Mouse (Mus musculus) right cerebral cortex, adult 18-20 months (tissue): ENCODE results near the gene March9.
"Not testable (repeated sequence)": the region's sequence is repeated elsewhere in the genome, so short reads cannot be mapped to it uniquely, and the experiment has no call there.

ENCODE experiments used
- DNase-seq: peaks from one replicate; pipeline ENCODE4 v3.0.0; 2022; ENCODE audit warnings: mixed read lengths

Gene March9

DNA sequence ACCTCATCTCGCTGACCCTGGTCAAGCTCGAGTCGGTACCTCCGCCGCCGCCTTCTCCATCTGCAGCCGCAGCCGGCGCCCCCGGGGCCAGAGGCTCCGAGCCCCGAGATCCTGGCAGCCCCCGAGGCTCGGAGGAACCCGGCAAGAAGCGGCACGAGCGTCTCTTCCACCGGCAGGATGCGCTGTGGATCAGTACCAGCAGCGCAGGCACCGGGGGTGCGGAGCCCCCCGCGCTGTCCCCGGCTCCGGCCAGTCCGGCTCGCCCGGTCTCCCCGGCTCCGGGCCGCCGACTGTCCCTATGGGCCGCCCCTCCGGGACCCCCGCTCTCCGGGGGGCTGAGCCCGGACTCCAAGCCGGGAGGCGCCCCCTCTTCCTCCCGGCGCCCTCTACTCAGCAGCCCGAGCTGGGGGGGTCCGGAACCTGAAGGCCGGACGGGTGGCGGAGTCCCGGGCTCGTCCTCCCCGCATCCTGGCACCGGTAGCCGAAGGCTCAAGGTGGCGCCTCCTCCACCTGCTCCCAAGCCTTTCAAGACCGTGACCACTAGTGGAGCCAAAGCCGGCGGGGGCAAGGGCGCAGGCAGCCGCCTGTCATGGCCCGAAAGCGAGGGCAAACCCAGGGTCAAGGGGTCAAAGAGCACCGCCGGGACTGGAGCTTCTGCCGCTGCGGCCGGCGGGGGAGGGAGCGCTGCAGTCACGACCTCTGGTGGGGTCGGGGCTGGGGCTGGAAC, 19.8 kb upstream of the March9 start:
- DNase-seq, result no peak

DNA sequence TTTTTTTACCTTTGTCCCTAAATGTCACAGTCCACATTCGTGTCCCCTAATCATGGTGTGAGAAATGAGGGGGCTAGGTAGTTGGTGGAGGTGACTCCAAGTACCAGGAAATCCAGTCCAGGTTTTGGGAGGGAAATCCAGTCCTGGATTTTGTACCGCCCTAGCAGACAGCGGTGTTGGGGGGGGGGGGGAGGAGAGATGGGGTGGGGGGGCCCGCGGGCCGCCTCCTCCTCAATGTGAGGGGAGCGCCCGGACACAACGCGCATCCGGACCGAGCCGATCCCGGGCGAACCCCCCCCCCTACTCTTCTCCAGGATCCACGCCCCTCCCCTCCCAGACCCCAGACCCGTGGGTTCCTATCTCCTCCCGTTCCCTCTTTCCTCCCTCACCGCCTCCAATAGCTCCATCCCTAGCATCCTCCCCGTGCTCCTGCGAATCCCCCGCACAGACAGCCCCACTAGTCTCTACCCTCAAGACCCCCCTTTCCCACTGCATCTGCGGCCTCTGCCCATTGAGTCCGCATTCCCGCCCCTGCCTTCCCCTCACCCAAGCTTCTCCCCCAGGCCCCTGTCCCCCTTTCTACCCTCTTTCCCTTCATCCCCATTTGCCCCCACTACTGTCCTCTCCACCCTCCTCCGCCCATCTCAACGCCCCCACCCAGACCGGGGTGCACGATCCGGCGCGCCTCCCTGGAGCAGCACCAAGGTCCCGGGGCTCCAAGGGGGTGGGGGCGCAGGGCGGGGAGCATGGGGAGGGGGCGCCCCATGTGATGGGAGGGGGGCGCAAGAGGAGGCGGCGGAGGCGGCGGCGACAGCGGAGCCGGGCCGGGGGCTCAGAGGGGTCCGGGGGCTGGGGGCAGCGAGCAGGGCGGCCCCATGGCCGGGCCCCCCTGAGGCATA, 18.9 kb upstream of the March9 start:
- peak; percentile 72 for DNase-seq

DNA sequence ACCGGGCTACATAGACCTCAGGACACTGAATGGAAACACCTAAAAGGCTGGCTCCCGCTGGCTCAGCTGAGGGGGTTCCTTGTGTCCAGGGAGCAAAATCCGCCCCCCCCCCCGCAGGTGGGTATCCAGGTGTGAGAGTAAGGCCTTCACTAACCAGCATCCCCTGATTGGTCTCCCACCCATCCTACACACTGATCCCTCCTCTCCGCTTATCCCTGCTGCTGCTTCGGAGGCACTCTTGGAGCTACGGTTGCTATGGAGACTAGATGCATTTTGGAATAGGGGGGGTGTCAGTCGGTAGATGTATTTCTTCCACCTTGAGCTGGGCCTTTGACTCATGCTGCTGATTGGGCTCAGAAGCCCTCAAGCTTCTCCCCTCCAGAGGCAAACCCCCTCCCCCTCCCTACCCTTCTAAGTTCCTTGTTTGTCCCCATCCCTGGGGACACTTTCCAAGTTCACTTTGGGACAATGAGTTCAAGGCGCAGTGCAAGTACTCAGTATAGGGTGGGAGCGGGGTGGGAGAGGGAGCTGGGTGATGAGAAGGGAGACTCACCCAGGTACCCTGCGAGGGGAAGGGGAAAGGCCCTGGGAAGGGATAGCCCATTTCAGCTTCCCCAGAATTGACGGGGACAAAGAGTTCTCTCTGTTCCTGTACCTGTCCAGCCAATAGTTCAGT, 18.2 kb upstream of the March9 start:
- peak; percentile 82 for DNase-seq

DNA sequence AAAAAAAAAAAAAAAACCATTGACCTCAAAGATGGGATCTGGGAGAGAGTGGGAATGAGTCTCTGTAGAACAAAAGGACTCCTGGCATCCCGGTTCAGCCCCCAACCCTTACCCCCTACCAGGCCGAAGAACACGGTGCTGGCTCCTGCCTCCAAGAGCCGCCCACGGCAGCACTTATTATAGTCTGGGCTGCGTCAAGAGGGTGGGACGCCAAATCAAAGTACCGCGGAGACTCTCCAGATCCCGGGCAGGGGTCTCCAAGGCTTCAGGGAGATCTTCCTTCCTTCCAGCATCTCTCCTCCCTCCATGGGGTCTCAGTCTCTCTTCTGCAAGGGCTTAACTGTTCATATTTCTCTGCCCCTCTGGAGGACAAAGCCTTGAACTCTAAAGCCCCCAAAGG, 17.5 kb upstream of the March9 start:
- peak; percentile 75 for DNase-seq

DNA sequence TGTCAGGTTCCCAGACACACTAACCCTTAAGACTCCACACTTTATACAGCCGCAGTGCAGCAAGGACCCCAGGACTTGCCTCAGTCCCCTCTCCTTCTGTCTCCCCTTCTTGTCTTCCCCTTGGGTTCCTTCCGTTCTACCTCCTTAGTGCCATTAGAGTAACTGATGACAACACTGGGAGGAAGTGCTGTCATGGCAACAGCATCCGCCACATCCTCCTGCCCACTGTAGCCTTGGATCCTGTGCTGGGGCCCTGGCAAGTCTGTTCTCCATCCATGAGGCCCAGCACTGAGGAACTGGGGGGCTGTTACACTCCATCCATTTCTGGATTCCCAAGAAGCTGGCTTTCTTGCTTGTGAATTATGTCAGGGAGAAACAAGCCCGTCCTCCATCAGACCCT, 16.1 kb upstream of the March9 start:
- no peak for DNase-seq

DNA sequence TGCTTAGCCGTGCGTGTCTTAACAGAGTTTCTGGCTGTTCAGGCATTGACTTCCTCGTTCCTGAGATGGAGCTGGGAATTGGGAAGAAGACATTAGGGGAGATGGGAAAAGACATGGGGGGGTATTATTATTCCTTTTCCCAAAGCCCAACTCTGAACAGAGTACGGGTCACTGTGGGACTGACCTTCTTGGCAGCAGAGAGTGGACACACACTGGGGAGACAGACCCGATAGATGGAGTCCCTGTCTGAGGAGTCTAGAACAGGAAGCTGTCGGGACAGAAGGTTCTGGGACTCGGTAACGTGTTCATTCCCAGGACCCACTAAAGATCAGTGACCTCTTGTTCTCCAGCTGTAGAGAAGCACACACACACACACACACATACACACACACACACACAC, 15.7 kb upstream of the March9 start:
- DNase-seq, result no peak

DNA sequence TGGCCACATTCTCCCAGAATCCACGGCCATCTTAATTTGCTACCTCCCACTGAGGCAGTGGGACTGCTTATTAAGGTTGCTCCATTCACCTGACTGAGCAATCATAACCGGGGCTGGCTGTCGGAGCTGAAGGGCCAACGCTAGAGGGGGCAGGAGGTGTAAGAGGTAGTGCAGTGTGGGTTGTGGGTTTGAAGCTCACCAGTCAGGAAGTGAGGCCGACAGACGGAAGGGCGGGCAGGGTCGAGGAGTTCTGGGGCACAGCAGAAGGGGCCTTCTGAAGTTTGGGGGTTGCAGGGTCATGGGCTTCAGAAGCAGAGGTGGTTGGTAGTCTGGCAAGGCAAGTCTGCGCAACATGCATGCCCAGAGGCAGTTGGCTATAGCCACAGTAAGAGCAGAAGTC, 15.1 kb upstream of the March9 start, which contains the start of gene Agap2:
Gene Agap2 (plus strand): TSS at position 205 of the 400 bp plus-strand sequence.
- DNase-seq, result no peak

DNA sequence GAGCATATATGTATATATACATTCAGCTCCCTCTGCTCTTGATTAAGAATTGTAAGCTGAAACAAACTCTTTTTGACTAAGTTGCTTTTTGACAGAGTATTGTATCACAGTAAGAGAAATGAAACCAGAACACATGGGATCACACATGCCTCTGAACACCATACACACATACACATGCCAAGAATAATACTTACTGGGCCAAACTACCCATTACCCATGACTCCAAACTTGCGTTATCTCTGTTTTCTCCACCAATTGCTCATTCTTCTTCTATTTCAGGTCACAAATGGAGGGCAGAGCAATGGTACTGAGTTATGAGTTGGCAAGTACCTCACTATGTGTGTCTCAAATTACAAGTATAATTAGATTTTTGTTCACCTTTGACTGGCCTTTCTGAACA, 14.0 kb upstream of the March9 start:
- no peak for DNase-seq

DNA sequence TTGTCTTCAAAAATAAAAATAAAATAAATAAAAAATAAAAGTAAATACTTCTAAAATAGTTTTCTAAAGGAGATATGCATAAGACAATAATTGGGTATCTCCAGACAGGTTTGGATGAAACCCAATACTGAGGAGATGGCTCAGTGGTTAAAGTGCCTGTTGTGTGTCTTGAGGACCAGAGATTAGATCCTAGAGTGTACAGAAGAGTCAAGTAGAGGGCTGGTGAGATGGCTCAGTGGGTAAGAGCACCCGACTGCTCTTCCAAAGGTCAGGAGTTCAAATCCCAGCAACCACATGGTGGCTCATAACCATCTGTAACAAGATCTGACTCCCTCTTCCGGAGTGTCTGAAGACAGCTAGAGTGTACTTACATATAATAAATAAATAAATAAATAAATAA, 13.0 kb upstream of the March9 start:
- DNase-seq, result not testable (repeated sequence)

DNA sequence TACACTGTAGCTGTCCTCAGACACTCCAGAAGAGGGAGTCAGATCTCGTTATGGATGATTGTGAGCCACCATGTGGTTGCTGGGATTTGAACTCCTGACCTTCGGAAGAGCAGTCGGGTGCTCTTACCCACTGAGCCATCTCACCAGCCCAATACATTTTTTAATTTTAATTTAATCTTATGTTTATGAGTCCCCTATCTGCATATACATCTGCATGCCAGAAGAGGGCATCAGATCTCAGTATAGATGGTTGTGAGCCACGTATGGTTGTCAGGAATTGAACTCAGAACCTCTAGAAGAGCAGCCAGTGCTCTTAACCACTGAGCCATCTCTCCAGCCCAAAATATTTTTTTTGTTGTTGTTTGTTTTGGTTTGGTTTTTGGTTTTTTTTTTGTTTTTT, 12.3 kb upstream of the March9 start:
- not testable (repeated sequence) for DNase-seq

DNA sequence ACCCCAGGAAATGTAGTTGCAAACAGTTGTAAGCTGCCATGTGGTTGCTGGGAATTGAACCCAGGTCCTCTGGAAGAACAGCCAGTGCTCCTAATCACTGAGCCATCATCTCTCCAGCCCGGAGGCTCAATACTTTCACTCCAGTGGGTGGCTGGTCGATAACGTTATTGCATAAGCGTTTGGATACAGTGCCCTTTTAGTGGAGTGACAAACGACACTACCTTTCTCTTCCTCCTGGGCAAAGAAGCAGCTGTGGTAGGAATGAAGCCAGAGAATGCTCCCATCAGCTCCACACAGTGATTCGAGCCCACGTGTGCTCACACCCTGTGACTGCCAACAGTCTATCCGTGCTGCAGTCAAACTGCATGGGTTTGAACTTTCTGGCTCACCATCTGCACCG, 11.2 kb upstream of the March9 start:
- no peak for DNase-seq

DNA sequence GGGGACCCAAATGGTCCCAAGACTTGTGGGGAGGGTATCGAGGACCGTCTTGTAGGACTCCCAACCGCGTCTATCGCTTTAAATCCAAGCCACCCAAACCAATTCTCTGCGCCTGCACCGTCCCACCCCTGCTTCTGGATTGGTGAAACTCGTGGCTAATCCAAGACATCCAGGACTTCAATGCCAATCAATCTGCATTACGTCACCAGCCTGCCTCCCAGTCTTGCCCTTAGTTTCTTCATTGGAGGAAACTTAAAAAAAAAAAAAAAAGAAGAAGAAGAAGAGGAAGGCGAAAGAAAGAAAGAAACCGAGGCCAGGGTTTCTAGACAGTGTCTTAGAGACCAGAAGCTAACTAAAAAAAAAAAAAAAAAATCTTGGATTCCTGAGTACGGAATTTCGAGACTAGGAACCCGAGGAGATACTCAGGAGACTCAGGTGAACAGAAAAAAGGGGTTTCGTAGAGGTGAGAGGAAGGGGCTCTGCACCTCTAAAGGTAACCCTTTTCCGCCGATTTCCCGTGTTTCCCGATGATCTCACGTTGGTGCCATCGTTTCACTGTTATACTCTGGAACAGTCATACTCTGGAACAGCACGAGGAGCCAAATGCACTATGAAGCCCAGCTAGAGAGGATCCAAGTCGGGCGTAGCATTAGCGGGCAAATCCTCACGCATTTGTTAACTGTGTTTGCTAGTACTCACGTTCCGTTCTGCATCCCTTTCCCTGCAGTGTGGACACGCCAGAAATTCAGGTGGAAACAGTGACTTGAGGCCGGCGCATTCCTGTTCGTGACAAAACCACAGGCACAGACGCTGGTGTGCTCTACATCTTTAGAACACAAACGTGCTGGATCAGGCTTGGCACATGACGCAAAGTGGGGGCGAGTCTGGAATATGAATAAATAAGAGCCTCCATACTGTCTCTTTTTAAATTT, 10.5 kb upstream of the March9 start, which contains the start of gene Tspan31:
Gene Tspan31 (minus strand): TSS at position 75 of the 932 bp plus-strand sequence.
- peak; percentile 97 for DNase-seq

DNA sequence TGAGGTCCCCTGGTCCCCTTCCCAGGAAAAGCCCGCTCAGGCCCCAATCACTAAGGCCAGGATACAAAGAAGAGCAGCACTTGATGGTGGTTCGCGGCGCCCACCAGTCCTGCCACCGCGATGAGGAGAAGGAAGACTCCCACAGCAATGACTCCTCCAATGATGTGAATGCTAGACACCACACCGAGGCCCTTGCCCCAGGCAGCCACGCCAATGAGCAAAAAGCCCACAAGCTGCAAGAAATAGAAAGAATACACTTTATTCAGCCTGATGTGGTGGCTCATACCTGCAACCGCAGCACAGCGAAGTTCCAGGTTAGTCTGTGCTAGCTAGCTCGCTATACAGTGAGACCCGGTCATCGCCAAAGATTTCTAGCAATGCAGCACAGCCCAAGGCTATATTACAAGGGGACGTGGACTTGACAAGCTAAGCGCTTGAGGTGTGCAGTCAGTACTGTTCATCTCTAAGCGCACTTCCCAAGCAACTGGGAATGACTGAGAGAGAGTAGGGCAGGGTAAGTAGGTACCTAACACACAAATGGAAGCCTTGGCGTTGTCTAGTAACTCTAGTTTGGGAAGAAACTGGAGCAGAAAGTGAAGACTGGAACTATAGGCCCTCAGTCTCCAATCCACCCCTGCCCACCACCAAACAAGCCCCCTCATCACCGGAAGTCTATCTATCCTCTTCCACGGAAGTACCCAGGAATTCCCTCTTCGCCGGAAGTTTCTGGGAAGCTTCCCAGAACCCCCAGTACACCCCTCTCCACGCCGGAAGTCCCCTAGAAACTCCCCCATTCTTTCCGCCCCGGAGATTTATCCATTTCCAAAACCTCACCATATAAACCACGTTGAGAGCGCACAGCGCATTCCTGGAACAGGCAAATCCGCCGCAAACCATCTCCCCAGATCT, 9.6 kb upstream of the March9 start:
- DNase-seq, result no peak

DNA sequence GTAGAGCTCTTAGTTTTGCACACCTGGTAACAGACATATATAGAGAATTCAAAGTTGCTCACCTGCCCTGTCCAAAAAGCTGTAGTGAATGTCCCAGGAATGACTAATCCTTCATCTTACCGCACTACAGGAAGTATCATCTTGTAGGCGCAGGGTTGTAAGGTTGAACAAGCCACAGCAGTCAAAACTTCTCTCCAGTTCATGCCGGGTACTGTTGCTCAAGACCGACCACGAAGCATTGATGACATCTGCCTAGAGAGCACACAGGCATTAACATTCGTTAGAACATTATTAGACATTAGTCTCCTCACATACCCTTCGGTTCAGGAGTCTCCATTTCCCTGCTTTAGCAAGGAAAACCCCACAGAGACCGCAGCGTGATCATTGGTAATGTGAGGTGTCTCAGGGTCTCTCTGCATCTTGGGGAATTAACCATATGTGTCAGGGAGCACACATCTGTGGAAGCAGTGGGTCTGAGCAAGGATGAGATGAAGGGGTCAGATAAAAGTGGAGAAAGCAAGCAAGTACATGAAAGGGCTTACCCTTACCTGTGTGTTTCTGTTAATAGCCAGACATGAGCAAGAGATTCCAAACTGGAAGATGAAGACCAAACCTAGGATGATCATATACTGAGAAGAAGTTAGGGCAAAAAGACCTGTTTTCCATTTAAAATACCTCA, 8.5 kb upstream of the March9 start:
- DNase-seq, result no peak

DNA sequence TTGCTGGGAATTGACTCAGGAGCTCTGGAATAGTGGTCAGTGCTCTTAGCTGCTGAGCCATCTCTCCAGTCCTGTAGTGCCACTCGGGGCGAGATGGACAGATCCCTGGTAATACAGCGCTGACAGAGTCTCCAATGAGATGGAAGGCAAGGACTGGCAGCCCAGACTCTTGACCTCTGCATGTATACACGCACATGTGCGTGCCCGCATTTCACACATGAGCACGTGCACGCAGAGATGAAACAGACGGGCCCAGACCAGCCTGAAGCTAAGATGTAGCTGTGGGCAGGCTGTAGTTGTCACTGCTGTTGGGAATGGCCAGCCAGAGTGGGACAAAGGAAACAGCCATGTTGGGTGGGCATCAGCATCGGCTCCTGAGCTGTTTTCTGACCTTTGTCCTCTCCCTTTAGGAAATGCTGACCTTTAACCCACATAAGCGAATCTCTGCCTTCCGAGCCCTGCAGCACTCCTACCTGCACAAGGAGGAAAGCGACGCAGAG, 6.6 kb upstream of the March9 start:
- no peak for DNase-seq

DNA sequence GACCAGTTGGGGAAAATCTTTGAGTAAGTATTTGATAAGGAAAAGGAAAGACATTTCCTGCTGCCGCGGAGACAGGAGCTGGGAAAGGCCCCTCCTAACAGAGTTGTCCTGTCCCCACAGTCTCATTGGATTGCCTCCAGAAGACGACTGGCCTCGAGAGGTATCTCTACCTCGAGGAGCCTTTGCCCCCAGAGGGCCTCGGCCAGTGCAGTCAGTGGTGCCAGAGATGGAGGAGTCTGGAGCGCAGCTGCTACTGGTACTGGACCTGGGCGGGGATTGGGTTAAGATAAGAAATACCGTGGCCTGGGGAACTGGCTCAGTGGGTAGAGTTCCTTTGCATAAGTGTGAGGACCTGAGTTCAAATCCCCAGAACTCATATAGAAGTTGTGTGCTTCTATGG, 6.0 kb upstream of the March9 start:
- no peak for DNase-seq

DNA sequence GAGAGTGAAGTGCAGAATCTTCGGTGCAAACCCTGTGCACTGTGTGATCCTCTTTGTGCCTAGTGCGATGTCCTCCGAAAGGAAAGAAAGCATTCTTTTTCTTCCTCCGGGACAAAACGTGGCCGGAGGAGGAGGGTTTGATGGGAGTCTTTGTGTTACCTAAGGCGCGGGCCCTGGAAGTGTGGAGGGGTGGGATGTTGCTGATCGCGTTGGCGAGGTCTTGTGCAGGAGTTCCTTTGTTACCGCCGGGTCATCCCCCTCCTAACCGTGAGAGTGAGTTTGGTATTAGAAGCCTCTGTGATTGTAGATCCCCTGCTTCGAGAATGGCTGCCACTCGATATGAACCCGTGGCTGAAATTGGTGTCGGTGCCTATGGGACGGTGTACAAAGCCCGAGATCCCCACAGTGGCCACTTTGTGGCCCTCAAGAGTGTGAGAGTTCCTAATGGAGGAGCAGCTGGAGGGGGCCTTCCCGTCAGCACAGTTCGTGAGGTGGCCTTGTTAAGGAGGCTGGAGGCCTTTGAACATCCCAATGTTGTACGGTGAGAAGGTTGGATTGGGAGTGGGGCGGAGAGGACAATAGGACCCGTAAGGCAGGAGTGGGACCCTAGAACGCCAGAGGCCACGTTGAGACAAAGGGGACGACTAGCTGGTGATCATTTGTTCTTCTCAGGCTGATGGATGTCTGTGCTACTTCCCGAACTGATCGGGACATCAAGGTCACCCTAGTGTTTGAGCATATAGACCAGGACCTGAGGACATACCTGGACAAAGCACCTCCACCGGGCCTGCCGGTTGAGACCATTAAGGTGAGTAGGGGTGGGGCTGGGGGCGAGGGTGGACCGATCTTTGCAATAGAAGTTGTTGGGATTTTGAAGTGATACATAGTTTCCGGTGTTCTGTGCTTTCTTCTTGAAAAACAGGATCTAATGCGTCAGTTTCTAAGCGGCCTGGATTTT, 4.2 kb upstream of the March9 start:
- DNase-seq, result no peak

DNA sequence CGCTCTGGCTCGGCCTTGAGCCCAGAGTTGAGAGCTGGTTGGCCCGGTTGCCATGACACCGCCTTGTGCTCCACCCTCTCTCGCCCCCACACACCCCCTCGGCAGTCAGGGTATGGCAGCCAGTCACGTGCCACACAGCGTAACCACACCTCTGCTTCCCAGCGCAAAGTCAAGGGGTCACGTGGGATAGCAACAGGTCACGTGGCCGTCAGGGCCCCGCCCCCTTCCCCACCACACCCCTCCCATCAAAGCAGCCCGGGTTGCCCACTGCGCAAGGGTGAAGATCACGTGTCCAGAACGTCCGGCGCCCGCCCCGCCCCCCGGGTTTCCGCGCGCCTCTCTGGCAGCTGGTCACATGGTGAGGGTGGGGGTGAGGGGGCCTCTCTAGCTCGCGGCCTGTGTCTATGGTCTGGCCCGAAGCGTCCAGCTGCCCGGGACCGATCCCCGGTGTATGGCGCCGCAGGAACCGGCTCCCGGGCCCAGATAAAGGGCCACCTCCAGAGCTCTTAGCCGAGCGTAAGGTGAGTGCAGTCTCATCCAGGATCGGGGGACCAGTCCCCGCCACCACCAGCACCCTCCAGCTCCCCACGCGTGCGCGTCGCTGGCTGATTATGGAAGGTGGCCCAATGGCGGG, 3.4 kb upstream of the March9 start, which contains the start of gene Cdk4:
Gene Cdk4 (plus strand): TSS at position 296 of the 634 bp plus-strand sequence.
- DNase-seq, result peak; percentile 99

DNA sequence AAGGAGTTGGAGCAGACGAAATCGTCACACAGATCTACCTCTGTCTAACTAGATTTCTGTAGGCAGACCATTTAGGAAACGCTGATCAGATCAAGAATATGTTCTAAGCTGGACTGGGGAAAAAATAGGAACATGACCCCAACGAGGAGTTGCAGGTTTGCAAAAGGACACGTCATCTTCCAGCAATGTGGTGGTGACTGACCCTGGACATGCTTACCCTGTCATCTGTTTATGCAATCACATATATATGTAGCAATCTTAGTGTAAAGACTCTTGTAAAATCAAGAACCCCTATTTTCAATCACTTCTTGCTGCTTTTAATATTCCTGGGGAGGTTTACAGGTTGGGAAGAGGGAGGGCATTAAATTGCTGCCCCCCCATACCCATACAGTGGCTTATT, 2.5 kb upstream of the March9 start:
- no peak for DNase-seq
